Mouse (Mus musculus): ENCODE measurements around the gene Lrp10. TPM values are rescaled to one million over a fixed set of nuclear protein-coding genes. Genes with fewer than 3 reads are reported as not detected.
A peak's percentile ranks its signal among the peaks of the same experiment; 100 is the strongest.

Lrp10 gene
- total RNA-seq (2021): 10 to 100 TPM; 28.5 to 31.2 TPM
- long read RNA-seq, experiment 1, full-length matches to known transcripts: 58 of 70 reads
- long read RNA-seq, experiment 1, partial matches to known transcripts: 8 of 70 reads
- long read RNA-seq, experiment 1, other reads (novel, unspliced or antisense): 4 of 70 reads
- long read RNA-seq, experiment 2, full-length matches to known transcripts: 40 of 55 reads
- long read RNA-seq, experiment 2, partial matches to known transcripts: 8 of 55 reads
- long read RNA-seq, experiment 2, other reads (novel, unspliced or antisense): 7 of 55 reads

DNA sequence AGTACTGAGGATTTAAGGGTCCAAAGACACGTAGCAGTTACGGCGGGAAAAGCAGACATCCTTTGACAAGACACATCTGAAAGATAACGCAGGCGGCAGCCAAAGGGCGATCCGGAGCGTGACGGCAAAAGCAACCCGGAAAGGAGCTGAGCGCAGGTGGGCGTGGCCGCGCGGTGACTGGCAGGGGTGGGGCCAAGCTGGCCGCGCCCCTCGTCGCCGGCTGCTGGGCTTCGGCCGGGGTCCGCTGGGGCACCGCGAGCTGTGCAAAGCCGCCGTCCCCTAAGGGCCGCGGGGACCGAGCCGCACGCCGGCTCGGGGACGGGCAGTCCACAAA, at the start of gene Lrp10:
Gene Lrp10 (plus strand): TSS at position 179 of the 334 bp plus-strand sequence.
- peak; percentile 88 for DNase-seq (ENCODE audit: low spot score)

DNA sequence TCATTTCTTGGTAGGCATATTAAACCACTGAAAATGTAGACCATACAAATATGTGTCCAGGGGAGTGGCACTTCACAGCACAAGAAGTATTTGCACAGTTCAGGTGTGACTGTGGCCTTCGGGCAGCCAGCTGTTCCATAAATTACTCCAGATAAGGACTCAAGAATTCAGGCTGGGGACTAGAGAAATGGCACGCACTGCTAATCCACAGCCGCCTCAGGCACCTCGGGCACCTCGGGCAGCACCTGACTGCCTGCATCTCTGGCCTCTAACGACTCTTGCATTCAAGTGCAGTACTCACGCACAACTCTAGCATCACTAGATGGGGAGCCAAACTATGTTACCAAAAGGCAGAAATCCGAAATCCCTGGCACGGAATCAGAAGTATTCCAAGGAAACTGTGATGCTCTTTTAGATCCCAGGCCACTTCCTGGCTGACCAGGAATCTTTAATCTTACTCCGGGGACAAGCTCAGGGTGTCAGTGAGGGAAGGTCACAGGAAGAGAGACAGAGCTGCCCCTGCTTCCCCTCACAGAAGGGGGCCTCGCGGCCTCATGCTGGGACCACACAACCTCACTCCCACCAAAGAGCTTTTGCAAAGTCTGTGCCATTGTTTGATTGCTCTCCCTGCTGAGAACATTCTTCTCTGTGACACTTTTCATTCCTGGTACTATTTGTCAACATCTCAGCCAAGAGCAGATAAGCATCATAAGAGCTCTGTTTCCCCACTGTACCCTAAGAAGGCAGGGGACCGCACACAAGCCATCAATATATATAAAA, 48.5 kb upstream of the Lrp10 start:
- no peak for DNase-seq (ENCODE audit: low spot score)

DNA sequence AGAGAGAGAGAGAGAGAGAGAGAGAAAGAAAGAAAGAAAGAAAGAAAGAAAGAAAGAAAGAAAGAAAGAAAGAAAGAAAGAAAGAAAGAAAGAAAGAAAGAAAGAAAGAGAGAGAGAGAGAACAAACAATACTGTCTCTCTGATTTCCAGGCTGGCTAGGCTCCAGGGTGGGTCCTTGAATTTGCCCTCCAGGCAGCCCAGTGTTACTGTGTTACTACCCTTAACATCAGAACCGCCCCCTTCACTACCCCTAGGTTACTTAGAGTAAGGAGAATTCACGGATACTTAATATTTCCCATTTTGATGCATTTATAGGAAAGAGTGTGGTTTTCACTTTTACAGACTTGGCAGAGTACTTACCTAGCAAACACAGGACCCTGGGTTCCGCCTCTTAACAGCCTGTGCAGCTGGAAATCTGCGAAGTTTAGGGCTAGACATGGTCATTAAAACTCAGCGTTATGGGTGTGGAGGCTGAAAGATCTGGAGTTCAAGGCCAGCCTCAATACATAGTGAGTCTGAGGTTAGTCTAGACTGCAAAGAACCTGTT, 47.6 kb upstream of the Lrp10 start:
- no peak for DNase-seq (ENCODE audit: low spot score)

DNA sequence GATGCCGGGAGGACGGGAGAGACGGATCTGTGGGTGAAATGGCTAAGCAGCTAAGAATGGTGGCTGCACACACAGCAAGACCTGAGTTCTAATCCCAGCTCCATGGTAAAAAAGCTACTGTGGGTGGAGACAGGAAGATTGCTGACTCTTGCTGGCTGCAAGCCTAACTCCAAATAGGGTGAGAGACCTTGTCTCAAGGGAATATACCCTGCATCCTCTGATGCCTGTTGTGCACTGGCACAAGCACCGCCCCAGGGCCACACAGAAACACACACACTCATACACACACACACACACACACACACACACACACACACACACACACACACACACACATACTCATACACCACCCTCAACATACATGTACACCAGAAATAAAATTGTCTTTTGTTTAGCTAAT, 47.1 kb upstream of the Lrp10 start:
- no peak for DNase-seq (ENCODE audit: low spot score)

DNA sequence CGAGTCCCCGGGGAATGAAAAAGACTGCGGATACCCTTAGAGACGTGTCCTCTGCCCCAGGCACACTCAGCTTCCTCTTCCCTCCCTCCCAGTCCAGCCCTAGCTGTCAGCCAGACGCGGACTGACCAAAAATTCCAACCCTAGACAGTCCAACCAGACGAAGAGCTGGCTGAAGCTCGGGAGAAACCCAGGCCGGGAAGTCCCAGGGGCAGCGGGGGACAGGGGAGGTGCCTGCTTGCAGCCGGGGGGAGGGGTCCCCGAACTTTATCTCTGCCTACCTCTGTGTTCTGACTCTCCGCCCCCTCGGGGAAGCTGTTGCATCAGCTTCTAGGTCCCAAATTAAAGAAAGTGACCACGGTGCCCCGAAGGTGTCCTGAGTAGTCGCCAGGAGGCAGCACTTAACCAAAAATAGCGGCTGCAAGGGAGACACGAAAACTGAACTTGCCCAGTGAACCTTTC, 46.3 kb upstream of the Lrp10 start, which contains the start of gene Slc7a7:
Gene Slc7a7 (minus strand): TSS at position 158 of the 459 bp plus-strand sequence.
- no peak for DNase-seq (ENCODE audit: low spot score)

DNA sequence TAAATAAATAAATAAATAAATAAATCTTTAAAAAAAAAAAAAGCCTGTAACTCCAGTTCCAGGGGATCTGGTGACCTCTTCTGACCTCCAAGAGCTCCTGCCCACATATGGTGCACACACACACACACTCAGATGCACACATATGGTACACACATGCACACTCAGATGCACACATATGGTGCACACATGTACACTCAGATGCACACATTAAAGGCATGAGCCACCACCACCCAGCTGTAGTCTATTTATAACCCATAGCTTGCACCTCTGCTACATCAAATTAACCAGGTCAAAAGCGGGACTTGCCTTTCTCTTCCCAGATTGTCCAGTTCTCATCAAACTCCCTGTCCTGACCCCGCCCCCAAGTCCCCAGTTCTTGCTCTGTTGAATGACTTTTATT, 42.9 kb upstream of the Lrp10 start:
- no peak for DNase-seq (ENCODE audit: low spot score)

DNA sequence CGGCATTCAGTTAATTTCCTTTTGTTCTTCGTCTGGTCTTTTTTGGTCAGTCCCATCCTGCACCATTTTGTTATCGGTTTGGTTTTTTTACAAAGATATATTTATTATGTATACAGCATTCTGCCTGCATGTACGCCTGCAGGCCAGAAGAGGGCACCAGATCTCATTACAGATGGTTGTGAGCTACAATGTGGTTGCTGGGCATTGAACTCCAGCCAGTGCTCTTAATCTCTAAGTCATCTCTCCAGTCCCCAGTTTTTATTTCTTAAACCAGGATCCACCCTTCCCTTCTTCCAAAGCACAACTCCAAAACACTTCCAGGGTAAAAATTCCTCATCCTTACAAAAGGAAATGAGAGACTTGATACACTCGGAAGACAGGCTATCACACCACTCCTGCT, 40.5 kb upstream of the Lrp10 start:
- DNase-seq (ENCODE audit: low spot score): no peak

DNA sequence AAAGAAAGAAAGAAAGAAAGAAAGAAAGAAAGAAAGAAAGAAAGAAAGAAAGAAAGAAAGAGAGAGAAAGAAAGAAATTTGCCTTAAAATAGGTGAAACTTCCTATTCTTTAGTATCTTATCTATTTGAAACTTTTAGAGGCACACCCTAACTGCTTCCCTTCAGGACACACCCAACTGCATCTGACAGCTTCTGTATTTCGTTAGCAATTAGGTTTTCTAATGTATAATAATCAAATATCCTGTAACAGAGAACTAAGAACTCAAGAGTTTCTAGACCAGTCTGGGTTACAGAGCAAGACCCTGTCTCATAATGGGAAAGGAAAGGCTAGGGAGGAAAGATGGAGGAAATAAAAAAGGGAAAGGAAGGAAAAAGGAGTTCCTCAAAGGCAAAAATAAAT, 39.3 kb upstream of the Lrp10 start:
- no peak for DNase-seq (ENCODE audit: low spot score)

DNA sequence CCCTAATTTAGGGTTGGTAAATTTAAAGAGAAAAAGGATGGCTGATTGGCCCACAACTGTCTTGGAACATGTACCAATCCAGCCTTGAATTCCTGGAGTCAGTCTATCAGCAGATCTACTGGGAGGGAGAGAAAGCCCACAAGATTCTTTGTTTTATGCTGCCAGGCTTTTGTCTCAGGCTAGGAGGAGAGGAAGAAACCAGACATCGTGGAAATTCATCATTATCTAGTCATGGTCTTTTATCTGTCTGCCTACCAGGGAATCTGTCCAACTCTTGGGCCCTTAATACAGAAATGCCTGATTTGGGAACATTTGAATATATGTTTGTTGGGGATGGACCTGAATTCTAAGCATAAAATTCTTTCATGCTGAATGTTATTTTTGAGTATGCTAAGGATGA, 38.4 kb upstream of the Lrp10 start:
- no peak for DNase-seq (ENCODE audit: low spot score)

DNA sequence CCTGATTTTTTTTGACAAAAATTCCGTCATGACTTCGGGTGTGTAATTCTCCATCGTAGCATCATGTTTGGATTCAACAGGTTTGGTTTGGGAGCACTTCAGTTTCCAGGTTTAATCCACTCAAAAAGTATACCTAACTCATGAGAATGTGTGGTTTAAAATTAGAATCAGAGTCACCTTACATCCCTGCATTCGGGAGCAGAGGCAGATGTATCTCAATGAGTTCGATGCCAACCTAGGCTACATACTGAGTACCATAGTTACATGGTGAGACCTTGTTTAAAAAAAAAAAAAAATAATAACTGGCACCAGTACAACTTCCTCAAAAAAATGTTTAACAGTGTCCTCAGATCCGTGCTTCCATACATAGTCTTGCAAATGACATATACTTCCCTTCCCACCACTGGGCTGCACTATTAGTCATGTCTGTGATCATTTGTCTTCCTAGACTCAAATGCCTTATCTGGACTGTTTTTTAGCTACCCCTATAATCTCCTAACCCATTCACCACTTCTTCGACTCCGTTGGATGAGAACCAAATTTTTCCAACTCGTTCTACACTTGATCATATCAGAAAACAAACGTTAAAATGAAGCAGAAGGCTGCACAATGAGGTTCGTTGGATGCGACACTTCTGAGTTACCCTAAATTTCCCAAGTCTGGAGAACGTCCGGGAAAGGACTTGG, 37.8 kb upstream of the Lrp10 start:
- no peak for DNase-seq (ENCODE audit: low spot score)

DNA sequence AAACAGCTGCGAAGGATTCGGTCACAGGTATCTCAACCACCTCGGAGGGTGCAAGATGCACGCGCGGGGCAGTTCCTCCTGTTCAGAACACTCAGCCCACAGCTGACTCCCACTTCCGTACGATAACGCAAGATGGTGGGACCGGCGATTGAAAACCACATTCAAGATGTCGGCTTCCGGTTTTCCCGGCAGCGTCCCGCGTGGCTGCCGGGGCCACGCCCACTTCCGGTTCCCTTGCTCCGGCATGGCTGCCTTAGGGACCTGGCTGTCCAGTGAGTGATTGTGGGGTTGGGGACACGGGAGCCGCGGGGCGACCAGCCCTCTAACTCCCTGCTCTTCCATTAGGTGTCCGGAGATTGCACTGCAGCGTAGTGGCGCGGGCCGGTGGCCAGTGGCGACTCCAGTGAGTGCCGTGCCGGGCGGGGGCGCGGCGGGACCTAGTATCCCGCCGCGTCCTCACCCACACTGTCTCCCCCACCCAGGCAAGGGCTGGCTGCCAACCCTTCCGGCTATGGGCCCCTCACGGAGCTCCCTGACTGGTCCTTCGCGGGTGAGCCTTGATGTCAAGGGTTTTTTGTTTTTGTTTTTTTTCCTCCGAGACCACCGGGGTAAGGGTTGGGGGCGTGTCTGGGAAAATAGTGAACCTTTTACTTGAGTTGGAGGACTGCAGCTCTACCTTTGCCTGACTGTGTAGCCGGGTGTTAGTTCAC, 37.1 kb upstream of the Lrp10 start, which contains the start of gene Mrpl52:
Gene Mrpl52 (plus strand): TSS at position 221 of the 710 bp plus-strand sequence.
- peak; percentile 92 for DNase-seq (ENCODE audit: low spot score)

DNA sequence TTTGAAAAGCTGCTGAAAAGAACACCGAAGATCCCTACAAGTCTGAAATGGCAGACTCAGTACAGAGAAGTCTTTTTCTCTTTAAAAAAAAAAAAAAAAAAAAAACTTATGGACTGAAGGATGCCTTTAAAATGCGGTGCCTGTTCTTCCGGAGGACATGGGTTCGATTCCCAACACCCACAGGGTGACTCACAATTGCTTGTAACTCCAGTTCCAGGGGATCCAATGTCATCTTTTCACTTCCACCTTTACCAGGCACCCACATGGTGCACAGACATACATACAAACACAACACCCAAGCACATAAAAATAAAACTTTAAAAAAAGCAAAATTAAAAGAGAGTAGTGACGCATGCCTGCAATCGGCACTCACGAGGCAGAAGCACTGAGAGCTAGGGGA, 36.2 kb upstream of the Lrp10 start:
- no peak for DNase-seq (ENCODE audit: low spot score)

DNA sequence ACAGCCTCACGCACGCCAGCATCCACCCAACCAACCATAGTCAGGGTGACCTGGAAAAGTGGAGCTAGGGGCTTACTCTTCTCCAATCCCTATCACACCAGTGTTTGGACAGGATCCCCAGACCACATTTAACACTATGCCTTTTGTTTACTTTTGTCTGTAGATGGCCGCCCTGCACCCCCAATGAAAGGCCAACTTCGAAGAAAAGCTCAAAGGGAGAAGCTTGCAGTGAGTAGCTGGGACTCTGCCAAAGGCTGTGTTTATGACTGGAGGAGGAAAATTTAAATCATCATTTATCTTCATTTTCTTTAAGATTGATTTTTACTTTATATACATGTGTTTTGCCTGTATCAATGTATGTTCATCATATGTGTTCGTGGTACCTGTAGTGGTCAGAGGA, 35.5 kb upstream of the Lrp10 start:
- DNase-seq (ENCODE audit: low spot score): no peak

DNA sequence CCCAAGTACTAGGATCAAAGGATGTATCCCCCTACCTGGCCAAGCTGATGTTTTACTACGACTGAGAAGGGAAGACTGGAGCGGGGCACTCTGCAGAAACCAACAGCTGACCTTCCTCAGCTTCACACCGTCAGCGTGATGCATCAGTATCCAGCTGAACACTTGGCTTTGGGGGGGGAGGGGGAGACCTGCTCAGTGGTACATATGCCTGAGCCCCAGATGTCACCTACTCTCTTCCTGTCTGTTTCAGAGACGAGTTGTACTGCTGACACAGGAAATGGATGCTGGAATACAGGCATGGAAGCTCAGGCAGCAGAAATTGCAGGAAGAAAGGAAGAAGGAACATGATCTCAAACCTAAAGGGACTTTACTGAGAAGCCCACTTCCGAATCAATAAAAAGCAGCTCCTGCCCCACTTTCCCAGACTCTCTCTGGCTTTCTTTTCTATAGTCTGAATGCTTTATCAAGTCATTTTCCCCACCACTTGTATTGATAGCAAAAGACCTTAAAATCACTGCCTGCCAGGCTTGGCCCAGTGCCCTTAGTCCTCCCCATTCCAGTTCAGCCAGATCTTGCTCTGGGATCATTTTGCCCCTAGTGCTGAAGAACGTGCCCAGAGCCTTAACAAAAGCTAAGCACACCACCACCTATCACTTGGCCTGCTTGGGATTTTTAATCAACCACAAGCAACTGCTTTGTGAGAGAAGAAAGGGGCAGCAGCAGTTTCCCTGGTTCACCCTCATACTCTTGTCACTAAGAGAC, 34.4 kb upstream of the Lrp10 start:
- DNase-seq (ENCODE audit: low spot score): no peak

DNA sequence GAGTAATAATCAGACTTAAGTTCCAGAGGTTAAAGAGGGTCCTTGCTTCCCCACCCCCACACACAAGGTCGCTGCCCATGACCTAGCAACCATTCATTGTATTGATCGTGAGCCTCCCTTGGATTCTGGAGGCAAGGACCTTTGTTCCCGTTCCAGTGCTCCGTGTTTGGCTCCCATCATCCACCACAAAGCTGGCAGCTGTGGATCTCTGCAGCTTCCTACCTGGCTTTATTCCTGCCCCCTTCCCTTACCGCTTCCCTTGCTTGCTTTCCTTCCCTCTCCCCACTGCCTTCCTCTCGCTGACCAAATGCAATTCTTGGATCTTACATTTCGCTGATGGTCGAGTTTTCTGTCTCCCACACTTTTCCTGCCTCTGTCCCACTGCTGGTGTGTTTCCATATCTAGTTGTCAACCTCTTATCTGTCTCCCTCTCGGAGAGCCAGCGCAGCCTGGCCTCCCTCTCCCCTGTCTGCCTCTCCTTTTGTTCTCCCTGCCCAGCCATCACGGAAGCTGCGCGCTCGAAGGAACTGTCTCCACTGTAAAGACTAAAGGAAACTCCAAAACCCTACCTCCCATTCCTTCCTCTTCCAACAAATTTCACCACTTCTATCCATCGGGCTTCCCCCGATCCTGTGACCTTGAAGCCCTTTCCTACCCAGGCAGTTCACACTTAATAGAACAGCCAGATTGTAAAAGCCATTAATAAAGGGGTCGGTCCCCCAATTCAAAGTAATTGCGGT, 33.4 kb upstream of the Lrp10 start:
- DNase-seq (ENCODE audit: low spot score): no peak

DNA sequence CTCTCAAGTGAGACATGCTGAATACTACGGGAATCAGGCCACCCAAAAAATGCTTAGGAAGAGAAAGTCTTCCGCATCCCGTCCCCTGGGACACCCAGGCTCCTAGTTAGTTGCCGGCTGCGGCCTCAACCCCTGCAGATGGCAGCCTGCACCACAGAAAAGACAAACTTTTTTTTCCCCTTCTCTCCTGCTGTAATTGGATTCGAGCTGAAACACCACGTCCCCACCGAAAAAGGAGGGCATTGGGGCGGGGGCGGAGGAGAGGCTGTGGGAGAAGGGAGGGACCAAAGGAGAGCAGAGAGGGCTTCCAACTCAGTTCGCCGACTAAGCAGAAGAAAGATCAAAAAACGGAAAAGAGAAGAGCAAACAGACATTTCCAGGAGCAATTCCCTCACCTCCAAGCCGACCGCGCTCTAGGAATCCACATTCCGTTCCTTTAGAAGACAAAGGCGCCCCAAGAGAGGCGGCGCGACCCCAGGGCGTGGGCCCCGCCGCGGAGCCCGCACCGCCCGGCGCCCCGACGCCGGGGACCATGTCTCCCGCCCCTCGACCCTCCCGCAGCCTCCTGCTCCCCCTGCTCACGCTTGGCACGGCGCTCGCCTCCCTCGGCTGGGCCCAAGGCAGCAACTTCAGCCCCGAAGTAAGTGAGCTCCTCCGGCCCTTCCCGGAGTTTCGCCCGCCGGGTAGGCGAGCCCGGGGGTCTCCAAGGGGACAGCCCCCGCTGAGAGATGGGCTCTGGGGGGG, 32.4 kb upstream of the Lrp10 start, which contains the start of gene Mmp14:
Gene Mmp14 (plus strand): TSS at position 279 of the 744 bp plus-strand sequence.
- DNase-seq (ENCODE audit: low spot score): peak; percentile 68

DNA sequence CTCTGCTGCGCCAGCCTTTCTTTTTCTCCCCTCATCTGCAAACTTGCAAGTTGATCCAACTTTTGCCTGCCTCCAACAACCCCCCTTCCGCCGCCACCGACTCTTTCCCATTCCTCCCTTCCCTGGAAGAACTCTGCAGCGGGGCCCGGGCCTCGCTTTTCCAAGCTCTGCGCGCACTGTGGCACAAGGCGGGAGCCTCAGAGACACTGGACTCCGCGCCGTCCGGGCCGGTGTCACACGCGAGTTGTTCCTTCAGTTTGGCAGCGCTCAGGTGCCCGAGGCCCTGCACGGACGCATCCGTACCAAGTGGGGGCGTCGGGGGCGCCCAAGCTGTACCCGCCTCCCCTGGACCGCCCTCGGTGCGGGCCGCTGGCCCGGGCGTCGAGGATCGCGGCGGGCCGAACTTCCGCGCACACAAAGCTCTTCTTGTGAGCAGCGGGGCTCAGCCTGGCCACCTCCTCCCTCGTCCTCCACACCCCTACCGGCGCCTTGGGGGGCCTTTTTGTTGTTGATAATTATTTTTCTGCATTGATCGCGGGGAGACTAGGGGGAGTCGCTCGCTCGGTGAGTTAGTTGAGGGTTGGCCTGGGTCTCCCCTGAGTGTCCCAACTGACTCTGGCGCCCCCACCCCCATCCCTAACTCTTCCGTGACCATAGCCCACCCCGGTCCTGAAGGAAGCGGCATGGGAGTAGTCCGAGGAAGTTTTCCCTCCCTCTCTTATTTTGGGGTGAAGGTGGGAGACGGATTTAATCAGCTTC, 31.7 kb upstream of the Lrp10 start:
- DNase-seq (ENCODE audit: low spot score): no peak
